Mouse (Mus musculus): ENCODE measurements around the gene Ninj2. TPM values are rescaled to one million over a fixed set of nuclear protein-coding genes. Genes with fewer than 3 reads are reported as not detected.
"Not testable (repeated sequence)": the region's sequence is repeated elsewhere in the genome, so short reads cannot be mapped to it uniquely, and the experiment has no call there.

Ninj2 gene
- polyA plus RNA-seq, 1 experiment from 2014 or later: not detected

- no peaks in the 10 kb centered on the region for H3K9me3 ChIP-seq (ENCODE audit: control insufficient read depth, low read length)
- 80% methylated on average over 3 of the region's 3 CpGs for WGBS
Observed at GRCm38 (mm10) chr6:120085832-120086231, 7.3 kb upstream of the Ninj2 start.

GRCm38 (mm10) chr6:120087041-120087440 is 6.1 kb upstream of the Ninj2 start:
- 88% methylated on average over 6 of the region's 8 CpGs for WGBS
- not testable (repeated sequence) for ATAC-seq (ENCODE audit: low FRiP score)

More at GRCm38 (mm10) chr6:120085832-120086231, 7.3 kb upstream of the Ninj2 start:
- DNase-seq (ENCODE audit: low spot score) (no peak), ATAC-seq (ENCODE audit: low FRiP score) (no peak)
- Histone ChIP-seq H3K4me2 (replicated peaks; ENCODE audit: low read depth, low read length) (no peak overlapping the region), H3K36me3 (ENCODE audit: control insufficient read depth, insufficient read depth, low read length) (no peaks in the 10 kb centered on the region), H3K27ac (ENCODE audit: low read depth, low read length) (no peak overlapping the region), H3K27me3 (ENCODE audit: control insufficient read depth, insufficient read depth, low read length) (no peaks in the 10 kb centered on the region), H3K9ac (ENCODE audit: low read depth, low read length) (no peak overlapping the region), H3K4me3 (ENCODE audit: low read depth, low read length) (no peak overlapping the region), H3K4me1 (replicated peaks; ENCODE audit: control insufficient read depth, insufficient read depth, low read length) (no peaks in the 10 kb centered on the region)

DNA sequence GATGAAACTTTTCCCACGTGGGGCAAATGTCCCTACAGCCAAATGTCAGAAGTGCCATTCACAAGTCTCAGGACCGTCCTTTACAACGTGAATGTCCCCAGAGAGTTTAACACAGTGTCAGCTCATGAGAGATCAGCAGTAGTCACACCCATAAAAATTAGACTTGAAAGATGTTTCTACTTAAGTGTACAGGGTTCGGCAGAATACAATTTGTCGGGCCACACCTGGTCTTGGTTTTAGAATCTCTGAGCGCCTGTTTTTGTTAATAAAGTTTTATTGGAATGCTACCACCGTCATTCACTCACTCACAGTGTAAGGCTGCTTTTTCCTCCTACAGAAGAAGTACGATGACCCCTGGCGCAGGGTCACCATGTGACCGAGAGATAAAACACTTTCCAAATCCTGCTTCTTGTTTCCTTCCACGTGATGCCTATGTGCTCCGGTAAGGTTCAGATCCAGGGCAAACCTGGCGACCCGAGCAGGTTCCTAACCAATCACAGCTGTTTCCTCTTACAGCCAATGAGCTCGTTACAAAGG is 2.4 kb upstream of the Ninj2 start:
- no peaks in the 10 kb centered on the region for H3K36me3 ChIP-seq (ENCODE audit: control insufficient read depth, insufficient read depth, low read length)
- H3K9ac ChIP-seq (ENCODE audit: low read depth, low read length): no peak overlapping the region
- H3K9me3 ChIP-seq (ENCODE audit: control insufficient read depth, low read length): no peaks in the 10 kb centered on the region
- no peak overlapping the region for H3K4me3 ChIP-seq (ENCODE audit: low read depth, low read length)
- no peaks in the 10 kb centered on the region for H3K4me1 ChIP-seq (replicated peaks; ENCODE audit: control insufficient read depth, insufficient read depth, low read length)
- 61% methylated on average over 15 of the region's 15 CpGs for WGBS
- no peak overlapping the region for H3K4me2 ChIP-seq (replicated peaks; ENCODE audit: low read depth, low read length)
- no peak overlapping the region for H3K27ac ChIP-seq (ENCODE audit: low read depth, low read length)
- no peak for ATAC-seq (ENCODE audit: low FRiP score)
- no peak for DNase-seq (ENCODE audit: low spot score)
- no peaks in the 10 kb centered on the region for H3K27me3 ChIP-seq (ENCODE audit: control insufficient read depth, insufficient read depth, low read length)

More at GRCm38 (mm10) chr6:120087041-120087440, 6.1 kb upstream of the Ninj2 start:
- H3K4me2 ChIP-seq (replicated peaks; ENCODE audit: low read depth, low read length); H3K4me1 ChIP-seq (replicated peaks; ENCODE audit: control insufficient read depth, insufficient read depth, low read length); H3K9me3 ChIP-seq (ENCODE audit: control insufficient read depth, low read length); H3K27me3 ChIP-seq (ENCODE audit: control insufficient read depth, insufficient read depth, low read length); H3K36me3 ChIP-seq (ENCODE audit: control insufficient read depth, insufficient read depth, low read length); DNase-seq (ENCODE audit: low spot score); H3K27ac ChIP-seq (ENCODE audit: low read depth, low read length); H3K9ac ChIP-seq (ENCODE audit: low read depth, low read length); H3K4me3 ChIP-seq (ENCODE audit: low read depth, low read length): not testable (repeated sequence)

DNA sequence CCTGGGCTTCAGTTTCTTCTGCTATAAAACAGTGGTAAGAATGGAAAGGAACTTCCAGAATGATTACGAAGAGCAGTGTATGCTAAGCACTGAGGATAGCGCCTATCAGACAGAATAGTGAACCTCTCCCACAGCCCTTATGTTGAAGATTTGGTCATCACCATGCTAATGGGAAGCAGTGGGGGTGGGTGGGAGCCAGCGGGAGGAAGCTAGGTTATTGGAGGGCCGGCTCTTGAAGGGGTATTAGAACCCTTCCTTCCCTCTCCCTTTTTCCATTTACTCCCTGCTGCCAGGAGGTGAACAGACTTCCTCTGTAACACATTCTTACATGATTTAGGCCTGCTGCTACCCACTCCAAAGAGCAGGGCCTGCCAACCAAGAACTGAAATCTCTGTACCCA is 1.2 kb upstream of the Ninj2 start:
- Histone ChIP-seq H3K4me2 (replicated peaks; ENCODE audit: low read depth, low read length) (no peak overlapping the region), H3K4me3 (ENCODE audit: low read depth, low read length) (no peak overlapping the region), H3K36me3 (ENCODE audit: control insufficient read depth, insufficient read depth, low read length) (no peaks in the 10 kb centered on the region), H3K9ac (ENCODE audit: low read depth, low read length) (no peak overlapping the region), H3K9me3 (ENCODE audit: control insufficient read depth, low read length) (no peaks in the 10 kb centered on the region), H3K4me1 (replicated peaks; ENCODE audit: control insufficient read depth, insufficient read depth, low read length) (no peaks in the 10 kb centered on the region), H3K27me3 (ENCODE audit: control insufficient read depth, insufficient read depth, low read length) (no peaks in the 10 kb centered on the region), H3K27ac (ENCODE audit: low read depth, low read length) (no peak overlapping the region)
- DNase-seq (ENCODE audit: low spot score) (no peak), ATAC-seq (ENCODE audit: low FRiP score) (no peak)
- WGBS: 73% methylated on average over 4 of the region's 4 CpGs

DNA sequence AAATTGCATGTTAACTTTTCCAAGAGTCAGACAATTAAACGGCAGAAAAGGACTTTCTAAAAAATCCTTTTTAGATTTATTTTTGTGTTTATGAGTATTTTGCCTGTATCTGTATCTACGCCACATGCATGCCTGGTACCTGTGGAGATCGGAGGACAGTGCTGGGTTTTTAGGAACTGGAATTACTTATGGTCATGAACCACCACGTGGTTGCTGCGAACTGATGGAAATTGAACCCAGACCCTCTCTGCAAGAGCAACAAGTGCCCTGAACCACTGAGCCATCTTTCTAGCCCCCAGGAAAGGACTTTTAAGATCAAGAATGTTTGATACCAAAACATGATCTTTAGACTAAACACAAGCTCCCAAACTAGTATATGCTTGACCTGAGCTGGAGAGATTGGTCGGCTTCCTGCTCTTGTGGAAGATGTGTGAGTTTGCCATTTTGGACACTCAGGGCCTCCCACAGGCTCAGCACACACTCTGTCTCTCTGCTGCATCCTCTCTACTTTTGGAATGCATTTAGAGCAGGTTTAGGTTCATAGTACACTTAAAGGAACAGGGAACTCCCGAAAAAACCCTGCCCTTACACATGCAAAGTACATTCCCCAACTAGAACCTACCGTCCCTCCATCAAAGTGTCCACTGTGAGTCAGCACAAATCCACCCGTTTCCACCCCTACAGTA is 1.1 kb downstream of the Ninj2 start:
- Histone ChIP-seq H3K36me3 (ENCODE audit: control insufficient read depth, insufficient read depth, low read length) (no peaks in the 10 kb centered on the region), H3K9me3 (ENCODE audit: control insufficient read depth, low read length) (no peaks in the 10 kb centered on the region), H3K4me1 (replicated peaks; ENCODE audit: control insufficient read depth, insufficient read depth, low read length) (no peaks in the 10 kb centered on the region), H3K4me2 (replicated peaks; ENCODE audit: low read depth, low read length) (no peak overlapping the region), H3K27me3 (ENCODE audit: control insufficient read depth, insufficient read depth, low read length) (no peaks in the 10 kb centered on the region), H3K4me3 (ENCODE audit: low read depth, low read length) (no peak overlapping the region), H3K27ac (ENCODE audit: low read depth, low read length) (no peak overlapping the region), H3K9ac (ENCODE audit: low read depth, low read length) (no peak overlapping the region)
- ATAC-seq (ENCODE audit: low FRiP score) (no peak), DNase-seq (ENCODE audit: low spot score) (no peak)
- WGBS: 84% methylated on average over 9 of the region's 9 CpGs

DNA sequence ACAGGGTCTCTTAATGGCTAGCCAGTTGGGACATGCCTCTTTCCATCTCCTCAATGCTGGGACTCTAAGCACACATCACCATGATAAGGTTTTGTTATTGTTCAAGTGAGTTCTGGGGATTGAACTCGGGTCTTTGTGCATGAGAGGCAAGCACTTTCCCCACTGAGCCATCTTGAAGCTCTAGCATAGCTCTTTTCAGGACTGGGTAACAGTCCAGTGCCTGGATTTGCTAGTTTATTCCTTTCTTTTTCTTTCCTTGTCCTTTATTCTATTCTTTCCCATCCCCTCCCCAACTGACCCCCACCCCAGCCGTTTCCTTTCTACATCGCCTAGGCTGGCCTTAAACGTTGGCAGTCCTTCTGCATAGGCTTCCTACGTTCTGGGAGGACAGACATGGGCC is 1.9 kb downstream of the Ninj2 start:
- Histone ChIP-seq H3K4me3 (ENCODE audit: low read depth, low read length) (no peak overlapping the region), H3K9me3 (ENCODE audit: control insufficient read depth, low read length) (no peaks in the 10 kb centered on the region), H3K27me3 (ENCODE audit: control insufficient read depth, insufficient read depth, low read length) (no peaks in the 10 kb centered on the region), H3K36me3 (ENCODE audit: control insufficient read depth, insufficient read depth, low read length) (no peaks in the 10 kb centered on the region), H3K4me1 (replicated peaks; ENCODE audit: control insufficient read depth, insufficient read depth, low read length) (no peaks in the 10 kb centered on the region), H3K9ac (ENCODE audit: low read depth, low read length) (no peak overlapping the region), H3K4me2 (replicated peaks; ENCODE audit: low read depth, low read length) (no peak overlapping the region), H3K27ac (ENCODE audit: low read depth, low read length) (no peak overlapping the region)
- ATAC-seq (ENCODE audit: low FRiP score) (no peak), DNase-seq (ENCODE audit: low spot score) (no peak)
- 90% methylated on average over 5 of the region's 5 CpGs for WGBS

- H3K27me3 ChIP-seq (ENCODE audit: control insufficient read depth, insufficient read depth, low read length): no peaks in the 10 kb centered on the region
- no peaks in the 10 kb centered on the region for H3K4me1 ChIP-seq (replicated peaks; ENCODE audit: control insufficient read depth, insufficient read depth, low read length)
- no peak for DNase-seq (ENCODE audit: low spot score)
- no peaks in the 10 kb centered on the region for H3K36me3 ChIP-seq (ENCODE audit: control insufficient read depth, insufficient read depth, low read length)
- no peaks in the 10 kb centered on the region for H3K9me3 ChIP-seq (ENCODE audit: control insufficient read depth, low read length)
- no peak overlapping the region for H3K4me2 ChIP-seq (replicated peaks; ENCODE audit: low read depth, low read length)
- no peak overlapping the region for H3K27ac ChIP-seq (ENCODE audit: low read depth, low read length)
- no peak for ATAC-seq (ENCODE audit: low FRiP score)
- no peak overlapping the region for H3K9ac ChIP-seq (ENCODE audit: low read depth, low read length)
- H3K4me3 ChIP-seq (ENCODE audit: low read depth, low read length): no peak overlapping the region
- 95% methylated on average over 1 of the region's 1 CpGs for WGBS
Observed at GRCm38 (mm10) chr6:120095501-120095900, 2.4 kb downstream of the Ninj2 start.

GRCm38 (mm10) chr6:120099392-120099791 is 6.2 kb downstream of the Ninj2 start:
- no peaks in the 10 kb centered on the region for H3K36me3 ChIP-seq (ENCODE audit: control insufficient read depth, insufficient read depth, low read length)
- no peak overlapping the region for H3K27ac ChIP-seq (ENCODE audit: low read depth, low read length)
- no peaks in the 10 kb centered on the region for H3K4me1 ChIP-seq (replicated peaks; ENCODE audit: control insufficient read depth, insufficient read depth, low read length)
- H3K4me2 ChIP-seq (replicated peaks; ENCODE audit: low read depth, low read length): no peak overlapping the region
- H3K4me3 ChIP-seq (ENCODE audit: low read depth, low read length): no peak overlapping the region
- ATAC-seq (ENCODE audit: low FRiP score): no peak
- H3K27me3 ChIP-seq (ENCODE audit: control insufficient read depth, insufficient read depth, low read length): no peaks in the 10 kb centered on the region
- no peak overlapping the region for H3K9ac ChIP-seq (ENCODE audit: low read depth, low read length)
- no peaks in the 10 kb centered on the region for H3K9me3 ChIP-seq (ENCODE audit: control insufficient read depth, low read length)
- WGBS: 81% methylated on average over 5 of the region's 5 CpGs
- DNase-seq (ENCODE audit: low spot score): no peak

- no peak for DNase-seq (ENCODE audit: low spot score)
Observed at GRCm38 (mm10) chr6:120101221-120101620, 8.1 kb downstream of the Ninj2 start.

More at GRCm38 (mm10) chr6:120101221-120101620, 8.1 kb downstream of the Ninj2 start:
- Histone ChIP-seq H3K4me1 (replicated peaks; ENCODE audit: control insufficient read depth, insufficient read depth, low read length) (no peaks in the 10 kb centered on the region), H3K9ac (ENCODE audit: low read depth, low read length) (no peak overlapping the region), H3K4me3 (ENCODE audit: low read depth, low read length) (no peak overlapping the region), H3K9me3 (ENCODE audit: control insufficient read depth, low read length) (no peaks in the 10 kb centered on the region), H3K27me3 (ENCODE audit: control insufficient read depth, insufficient read depth, low read length) (no peaks in the 10 kb centered on the region), H3K27ac (ENCODE audit: low read depth, low read length) (no peak overlapping the region), H3K36me3 (ENCODE audit: control insufficient read depth, insufficient read depth, low read length) (no peaks in the 10 kb centered on the region), H3K4me2 (replicated peaks; ENCODE audit: low read depth, low read length) (no peak overlapping the region)
- WGBS: 89% methylated on average over 12 of the region's 12 CpGs
- no peak for ATAC-seq (ENCODE audit: low FRiP score)

All from hindbrain, embryonic 11.5 days (tissue).